ENCODE assay signal across 8 mouse cellular contexts in genomic region chr11:73177509-73177875, GRCm38 (mm10). TPM values are rescaled to one million over a fixed set of nuclear protein-coding genes. Genes with fewer than 3 reads are reported as not detected.
DNase-seq lines count a peak whose midpoint lies in the region; ATAC-seq and TF ChIP-seq lines count a peak whose summit lies in the region.

No protein-coding gene starts in this region.

- peak overlapping the region; percentile 99 for H3K4me3 ChIP-seq in C2C12 (ENCODE audit: insufficient read depth, poor library complexity, severe bottlenecking)
- H3K4me3 ChIP-seq in erythroblast, embryonic 14.5 days (replicated peaks), result peak overlapping the region; percentile 99
- peak overlapping the region; percentile 81 for H3K4me3 ChIP-seq in heart, embryonic 15.5 days
- H3K4me3 ChIP-seq in kidney, postnatal 0 days (replicated peaks; ENCODE audit: low read depth, low read length), result peak overlapping the region; percentile 98

- peak; percentile 76 for DNase-seq in ZHBTc4 (ENCODE audit: low read depth, low spot score)
- DNase-seq in kidney, postnatal 0 days (ENCODE audit: low spot score), result peak; percentile 96
- DNase-seq in lung, postnatal 14 days, result peak; percentile 88
- peak; percentile 84 for DNase-seq in retina, postnatal 1 day
- DNase-seq in B cell, adult 2 months, result no peak

- peaks cover 67% of the 10 kb centered on the region for H3K79me3 ChIP-seq in C2C12 (ENCODE audit: low read depth)

- peaks cover 85% of the 10 kb centered on the region for H3K79me2 ChIP-seq in C2C12 (ENCODE audit: control insufficient read depth, insufficient read depth)

- peaks cover 46% of the 10 kb centered on the region for H3K4me1 ChIP-seq in erythroblast, embryonic 14.5 days (ENCODE audit: control insufficient read depth)
- H3K4me1 ChIP-seq in heart, embryonic 15.5 days (replicated peaks), result peaks cover 27% of the 10 kb centered on the region
- peaks cover 14% of the 10 kb centered on the region for H3K4me1 ChIP-seq in kidney, postnatal 0 days (replicated peaks; ENCODE audit: insufficient read depth, low read length)

- ATAC-seq in heart, embryonic 15.5 days (replicated peaks; ENCODE audit: insufficient number of reproducible peaks, insufficient read depth, low FRiP score, low read depth), result peak; percentile 88
- ATAC-seq in kidney, postnatal 0 days (replicated peaks; ENCODE audit: low FRiP score, low read depth), result peak; percentile 85

- H3K36me3 ChIP-seq in C2C12 (ENCODE audit: control insufficient read depth, insufficient read depth), result peaks cover 45% of the 10 kb centered on the region
- peaks cover 32% of the 10 kb centered on the region for H3K36me3 ChIP-seq in erythroblast, embryonic 14.5 days (ENCODE audit: control insufficient read depth)
- H3K36me3 ChIP-seq in heart, embryonic 15.5 days, result peaks cover 23% of the 10 kb centered on the region
- H3K36me3 ChIP-seq in kidney, postnatal 0 days (ENCODE audit: insufficient read depth, low read length), result peaks cover 3% of the 10 kb centered on the region; the same call in 1 of the 2 replicates

- H3K4me2 ChIP-seq in heart, embryonic 15.5 days, result peak overlapping the region; percentile 77
- H3K4me2 ChIP-seq in kidney, postnatal 0 days (ENCODE audit: low read length), result peak overlapping the region; percentile 73

- TF ChIP-seq CTCF in C2C12 (IDR thresholded peaks at IDR 0.05; ENCODE audit: control insufficient read depth, insufficient read depth, insufficient read length), result no peak
- no peak for TF ChIP-seq CTCF in kidney, postnatal 0 days (IDR thresholded peaks at IDR 0.05; ENCODE audit: low read depth)

- no peaks in the 10 kb centered on the region for H3K9me3 ChIP-seq in erythroblast, embryonic 14.5 days (ENCODE audit: control insufficient read depth, low read length)
- no peaks in the 10 kb centered on the region for H3K9me3 ChIP-seq in heart, embryonic 15.5 days (replicated peaks)
- no peaks in the 10 kb centered on the region for H3K9me3 ChIP-seq in kidney, postnatal 0 days (replicated peaks; ENCODE audit: low read length)

- H3K27ac ChIP-seq in heart, embryonic 15.5 days, result peak overlapping the region; percentile 98
- H3K27ac ChIP-seq in kidney, postnatal 0 days, result peak overlapping the region; percentile 98

- H3ac ChIP-seq in C2C12 (ENCODE audit: control insufficient read depth, insufficient read length, low read depth), result peak overlapping the region; percentile 88

- H3K27me3 ChIP-seq in C2C12 (ENCODE audit: control insufficient read depth, insufficient read depth, insufficient read length), result no peaks in the 10 kb centered on the region
- no peaks in the 10 kb centered on the region for H3K27me3 ChIP-seq in erythroblast, embryonic 14.5 days (ENCODE audit: control insufficient read depth)
- no peaks in the 10 kb centered on the region for H3K27me3 ChIP-seq in heart, embryonic 15.5 days
- H3K27me3 ChIP-seq in kidney, postnatal 0 days (ENCODE audit: insufficient read depth, low read length), result no peaks in the 10 kb centered on the region

- H3K9ac ChIP-seq in heart, embryonic 15.5 days, result peak overlapping the region; percentile 87
- peak overlapping the region; percentile 95 for H3K9ac ChIP-seq in kidney, postnatal 0 days (ENCODE audit: low read depth, low read length)

- under 1% methylated on average over 28 of the region's 28 CpGs for WGBS in heart, embryonic 15.5 days
- WGBS in kidney, postnatal 0 days, result under 1% methylated on average over 25 of the region's 28 CpGs

TF ChIP-seq in C2C12, 6 proteins besides CTCF, POLR2A, EP300 and RAD21:
- no peak for TF ChIP-seq USF1 (IDR thresholded peaks at IDR 0.05; ENCODE audit: low read depth)
- no peak for TF ChIP-seq MAX (IDR thresholded peaks at IDR 0.05)
- no peak for TF ChIP-seq CEBPB (IDR thresholded peaks at IDR 0.05; ENCODE audit: low read depth)
- no peak for TF ChIP-seq MYOD1 (IDR thresholded peaks at IDR 0.05; ENCODE audit: control insufficient read depth, insufficient read length, low read depth)
- no peak for TF ChIP-seq FOSL1 (IDR thresholded peaks at IDR 0.05; ENCODE audit: insufficient read depth, low read length, poor library complexity, severe bottlenecking)
- no peak for TF ChIP-seq MYOG (IDR thresholded peaks at IDR 0.05; ENCODE audit: control insufficient read depth, extremely low read depth, insufficient read length)

RNA-seq across cellular contexts. Expression of gene Tax1bp3, which starts 0.6 kb away (rescaled TPM):
- polyA plus RNA-seq in C2C12 (2012; fragmentation: generic; extraction: Trizol), result 159 TPM
- 0.36 and 1.1 TPM in 2 replicates for polyA plus RNA-seq in erythroblast, embryonic 14.5 days (2012)
- polyA plus RNA-seq in heart, embryonic 15.5 days (2015; fragmentation: Nextera tagmentation; extraction: Ambion mirVana), result 222 and 231 TPM in 2 replicates
- 227 and 237 TPM in 2 replicates for polyA plus RNA-seq in kidney, postnatal 0 days (2015; fragmentation: Nextera tagmentation; extraction: Ambion mirVana)

RNA-seq across cellular contexts. Expression of gene Emc6, which starts 0.7 kb away (rescaled TPM):
- 71.6 TPM for polyA plus RNA-seq in C2C12 (2012; fragmentation: generic; extraction: Trizol)
- 19.4 and 20.4 TPM in 2 replicates for polyA plus RNA-seq in erythroblast, embryonic 14.5 days (2012)
- 90.7 and 98.9 TPM in 2 replicates for polyA plus RNA-seq in heart, embryonic 15.5 days (2015; fragmentation: Nextera tagmentation; extraction: Ambion mirVana)
- polyA plus RNA-seq in kidney, postnatal 0 days (2015; fragmentation: Nextera tagmentation; extraction: Ambion mirVana), result 182 and 187 TPM in 2 replicates

RNA-seq across cellular contexts. Expression of gene P2rx5, which starts 17.3 kb away (rescaled TPM):
- 1.0 TPM for polyA plus RNA-seq in C2C12 (2012; fragmentation: generic; extraction: Trizol)
- polyA plus RNA-seq in erythroblast, embryonic 14.5 days (2012), result not detected in 2 replicates
- polyA plus RNA-seq in heart, embryonic 15.5 days (2015; fragmentation: Nextera tagmentation; extraction: Ambion mirVana), result 2.0 TPM in 2 replicates
- 1.3 and 1.6 TPM in 2 replicates for polyA plus RNA-seq in kidney, postnatal 0 days (2015; fragmentation: Nextera tagmentation; extraction: Ambion mirVana)

RNA-seq across cellular contexts. Expression of gene Ctns, which starts 21.4 kb away (rescaled TPM):
- polyA plus RNA-seq in C2C12 (2012; fragmentation: generic; extraction: Trizol), result 4.2 TPM
- 0.35 and 0.54 TPM in 2 replicates for polyA plus RNA-seq in erythroblast, embryonic 14.5 days (2012)
- 12.5 and 13.2 TPM in 2 replicates for polyA plus RNA-seq in heart, embryonic 15.5 days (2015; fragmentation: Nextera tagmentation; extraction: Ambion mirVana)
- 21.7 and 22.8 TPM in 2 replicates for polyA plus RNA-seq in kidney, postnatal 0 days (2015; fragmentation: Nextera tagmentation; extraction: Ambion mirVana)

RNA-seq across cellular contexts. Expression of gene Shpk, which starts 21.8 kb away (rescaled TPM):
- 0.28 TPM for polyA plus RNA-seq in C2C12 (2012; fragmentation: generic; extraction: Trizol)
- polyA plus RNA-seq in erythroblast, embryonic 14.5 days (2012), result 0.03 and 0.05 TPM in 2 replicates
- polyA plus RNA-seq in heart, embryonic 15.5 days (2015; fragmentation: Nextera tagmentation; extraction: Ambion mirVana), result 0.76 and 1.1 TPM in 2 replicates
- polyA plus RNA-seq in kidney, postnatal 0 days (2015; fragmentation: Nextera tagmentation; extraction: Ambion mirVana), result 3.8 and 3.9 TPM in 2 replicates

Comparison
In these comparisons a context has a peak if more than half of its experiments do, and no peak if none do; other contexts are left out.
1. DNase-seq: peak in ZHBTc4 (single experiment), kidney, postnatal 0 days (single experiment), lung, postnatal 14 days (single experiment) and retina, postnatal 1 day (single experiment); none in B cell, adult 2 months (0 of 2).
2. RNA of gene Tax1bp3, which starts 0.6 kb away (polyA plus RNA-seq): 227 to 237 TPM in kidney, postnatal 0 days, 222 to 231 TPM in heart, embryonic 15.5 days and 159 TPM in C2C12 (single experiment); 0.36 to 1.1 TPM in erythroblast, embryonic 14.5 days; every median in the first group is over 10 times any median in the second.
3. Peak in every context shown above with its lines, with median percentiles within 50 percentile points of each other: H3K4me3 ChIP-seq.